Mouse (Mus musculus) megakaryocyte, adult 5-6 weeks (primary cell): ENCODE measurements around the gene Smim4. TPM values are rescaled to one million over a fixed set of nuclear protein-coding genes. Genes with fewer than 3 reads are reported as not detected.

Experiments used
- ATAC-seq: 2 replicates; pipeline ENCODE4 v1.8.0; 2016; ENCODE audit warnings: mild to moderate bottlenecking, inconsistent platforms; ENCODE audit not compliant: poor library complexity, severe bottlenecking
- total RNA-seq, 2 experiments: library from RNA; stranded (forward) in 1 of 2; stranded (reverse) in 1 of 2; fragments of 153-499, 151-499 nt in 1 of 2; fragments of 221-1000, 200-1000 nt in 1 of 2; gene quantifications; 2 replicates each; pipeline versions ENCODE4 v1.2.3 to v1.2.4; 2015 to 2017

Gene Smim4
- total RNA-seq, 2 experiments from 2014 or later: 34.8 to 73.3 TPM

DNA sequence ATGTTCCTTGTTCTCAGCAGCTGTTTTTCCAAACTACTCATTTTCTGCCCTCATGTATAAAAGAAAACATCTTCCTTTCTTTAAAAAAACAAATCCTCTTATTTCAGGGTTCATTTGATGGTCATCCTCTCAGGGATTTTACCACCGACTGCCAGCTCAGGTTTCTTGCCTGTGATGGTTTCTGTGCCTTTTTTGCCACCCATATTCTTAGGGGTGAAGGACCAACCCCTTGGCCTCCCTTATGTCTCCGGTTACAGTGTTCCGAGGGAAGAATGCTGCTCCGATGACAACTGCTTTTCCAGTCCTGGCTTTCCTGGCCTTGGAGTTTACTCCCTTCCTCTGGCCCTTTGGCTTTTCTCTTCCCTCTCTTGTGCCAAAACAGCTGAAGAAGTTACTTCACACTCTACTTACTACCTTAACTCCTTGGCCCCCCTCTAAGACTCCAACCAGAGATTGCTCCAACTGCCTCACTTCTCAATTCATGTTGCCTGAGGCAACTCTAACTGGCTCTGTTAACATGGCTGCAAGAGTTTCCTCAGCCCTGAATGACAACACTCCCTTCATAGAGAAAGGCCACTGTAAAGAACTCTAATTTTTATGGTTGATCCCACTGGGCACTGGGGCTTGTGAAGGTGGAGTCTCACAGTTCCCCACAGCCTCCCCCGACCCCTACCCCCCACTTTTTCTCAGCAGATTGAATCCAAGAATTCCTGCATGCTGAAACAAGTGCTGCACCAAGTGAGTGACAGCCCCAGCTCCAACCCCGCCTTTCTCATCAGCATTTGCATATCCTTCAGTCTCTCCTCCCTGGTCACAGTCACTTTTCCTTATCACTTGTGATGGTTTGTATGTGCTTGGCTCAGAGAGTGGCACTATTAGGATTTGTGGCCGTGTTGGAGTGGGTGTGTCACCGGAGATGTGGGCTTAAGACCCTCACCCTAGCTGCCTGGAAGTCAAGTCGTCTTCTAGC is 3.4 kb downstream of the Smim4 start:
- ATAC-seq: 0 out of 2 replicates have a peak, but pooled peaks have one; percentile 9

DNA sequence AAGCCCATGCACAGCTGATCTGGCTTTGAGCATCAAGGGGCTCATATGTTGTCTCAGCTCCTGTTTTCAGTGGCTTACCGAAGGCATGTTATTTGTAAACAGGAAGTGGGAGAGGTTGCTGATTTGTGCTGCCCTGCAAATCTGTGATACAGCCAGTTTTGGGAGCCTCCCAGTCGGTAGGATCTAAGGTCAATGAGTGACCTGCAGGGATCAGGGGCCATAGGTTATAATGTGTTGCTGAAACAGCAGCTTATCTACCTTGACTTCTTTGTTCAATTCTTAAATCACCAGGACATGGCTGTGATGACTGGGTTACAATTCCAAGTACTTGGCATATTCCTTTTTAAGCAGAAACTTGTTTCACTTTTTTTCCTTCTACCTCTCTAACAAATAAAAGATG is 13.2 kb downstream of the Smim4 start:
- no peak for ATAC-seq

DNA sequence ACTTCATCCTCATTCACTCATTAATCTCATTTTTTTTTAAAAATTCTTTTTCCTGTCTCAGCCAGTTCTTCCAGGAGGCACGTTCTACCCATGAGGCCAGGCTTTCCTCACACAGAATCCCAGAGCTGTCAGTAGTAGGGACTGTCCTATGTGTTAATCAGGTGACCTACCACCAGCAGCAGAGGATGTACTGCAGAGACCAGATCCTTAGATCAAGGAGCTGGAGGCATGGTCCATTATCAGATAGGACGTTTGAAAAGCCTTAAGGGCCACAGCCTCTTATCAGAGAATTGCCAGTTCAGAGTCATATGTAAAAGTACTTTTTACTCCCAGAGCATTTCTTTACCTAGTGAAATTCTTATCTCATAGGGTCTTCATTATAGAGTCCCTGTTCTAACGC is 14.7 kb downstream of the Smim4 start:
- no peak for ATAC-seq

DNA sequence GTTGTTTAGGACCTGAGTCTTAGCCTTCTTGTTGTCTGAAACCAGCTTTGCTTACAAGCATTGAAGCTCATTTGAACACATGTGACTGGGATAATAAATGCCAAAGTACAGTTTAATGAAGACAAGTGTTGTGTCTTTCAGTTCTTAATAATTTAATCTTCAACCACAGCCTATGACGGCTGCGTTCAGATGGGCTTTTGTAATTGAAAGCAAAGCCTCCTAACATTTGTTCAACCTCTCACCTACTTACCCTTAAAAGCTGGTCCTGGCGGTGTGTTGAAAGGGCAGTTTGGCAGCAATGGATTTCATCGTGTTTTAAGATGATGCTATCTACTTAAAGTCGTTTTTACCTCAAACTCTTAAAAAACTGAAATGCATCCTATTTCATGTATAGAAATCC is 16.6 kb downstream of the Smim4 start:
- ATAC-seq: no peak

DNA sequence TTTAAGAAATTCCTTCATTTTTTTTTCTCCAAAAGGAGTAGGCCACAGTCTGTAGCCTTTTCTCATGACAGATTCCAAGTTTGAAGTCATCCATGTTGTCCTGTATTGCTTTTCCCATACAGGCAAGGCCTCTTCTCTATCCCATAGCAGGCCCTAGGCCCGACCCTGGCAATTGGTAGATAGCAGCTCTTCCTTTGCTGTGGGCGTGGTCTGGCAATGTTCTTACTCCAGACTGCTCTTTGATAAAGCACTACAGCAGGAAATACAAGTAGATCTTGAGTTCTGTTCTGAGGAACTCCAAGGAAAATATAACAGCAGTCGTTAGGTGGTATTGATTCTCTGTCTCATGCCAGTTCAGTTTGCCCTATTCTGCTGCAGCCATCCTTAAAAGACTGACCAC is 18.1 kb downstream of the Smim4 start:
- ATAC-seq: no peak

DNA sequence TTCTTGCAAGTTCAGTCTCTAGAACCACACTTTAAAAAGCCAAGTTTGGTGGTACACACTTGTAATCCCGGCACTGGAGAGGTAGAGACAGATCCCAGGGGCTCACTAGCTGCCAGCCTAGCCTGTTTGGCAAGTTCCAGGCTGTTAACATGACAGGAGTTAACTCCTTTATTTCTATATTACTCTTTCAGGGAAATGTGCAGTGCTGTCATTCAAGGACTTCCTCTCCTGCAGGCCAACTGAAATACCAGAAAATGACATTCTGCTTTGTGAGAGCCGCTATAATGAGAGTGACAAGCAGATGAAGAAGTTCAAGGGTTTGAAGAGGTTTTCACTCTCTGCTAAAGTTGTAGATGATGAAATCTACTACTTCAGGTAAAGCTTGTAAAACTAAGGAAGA is 23.6 kb downstream of the Smim4 start:
- no peak for ATAC-seq

DNA sequence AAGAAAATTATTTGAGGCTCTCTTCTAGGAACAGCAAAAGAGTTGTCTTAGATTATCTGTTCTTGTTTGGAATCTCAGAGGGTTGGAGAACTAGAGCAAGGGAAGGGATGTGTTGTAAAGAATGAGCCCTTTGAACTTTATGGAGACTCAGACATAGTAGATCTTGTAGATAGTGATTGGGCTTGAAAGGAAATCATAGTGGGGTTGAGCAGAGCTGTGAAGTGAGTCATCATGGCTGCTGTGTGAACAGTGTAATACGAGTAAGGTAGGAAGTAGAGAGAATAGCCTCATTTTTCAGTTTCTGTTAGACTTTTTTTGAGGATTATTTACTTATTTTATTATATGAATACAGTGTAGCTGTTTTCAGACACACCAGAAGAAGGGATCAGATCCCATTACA is 38.8 kb downstream of the Smim4 start:
- no peak for ATAC-seq

DNA sequence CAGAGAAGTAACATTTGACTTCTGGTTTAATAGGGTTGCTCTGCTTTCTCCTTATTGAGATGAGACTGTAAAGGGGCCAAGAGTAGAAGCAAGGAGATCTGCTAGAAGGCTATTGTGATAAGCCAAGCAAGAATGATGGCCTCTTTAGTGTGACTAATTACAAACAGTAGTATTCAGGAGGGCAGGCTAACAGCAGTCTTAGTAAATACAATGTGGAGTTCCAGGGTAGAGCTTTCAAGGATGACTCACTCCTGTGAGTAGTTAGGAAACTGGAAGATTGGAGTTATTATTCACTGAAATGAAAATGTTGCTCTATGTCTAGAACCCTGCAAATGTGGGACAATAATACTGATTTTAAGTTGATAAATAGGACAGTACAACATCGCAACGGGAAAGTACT is 40.2 kb downstream of the Smim4 start:
- no peak for ATAC-seq

DNA sequence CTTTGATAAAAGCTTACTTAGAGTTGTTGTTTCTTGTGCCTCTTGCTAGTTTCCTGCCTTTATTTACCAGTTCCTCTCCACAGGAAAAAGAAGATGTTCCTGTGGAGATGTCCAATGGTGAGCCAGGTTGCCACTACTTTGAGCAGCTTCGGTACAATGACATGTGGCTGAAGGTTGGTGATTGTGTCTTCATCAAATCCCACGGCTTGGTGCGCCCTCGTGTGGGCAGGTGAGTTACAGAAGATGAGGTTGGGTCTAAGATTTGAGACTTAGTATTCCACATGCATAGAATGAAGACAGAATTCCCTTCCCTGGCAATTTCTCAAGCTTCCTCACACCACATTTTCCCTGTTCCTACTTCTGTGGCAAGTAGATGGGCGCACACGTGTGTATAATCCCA is 41.3 kb downstream of the Smim4 start:
- no peak for ATAC-seq

DNA sequence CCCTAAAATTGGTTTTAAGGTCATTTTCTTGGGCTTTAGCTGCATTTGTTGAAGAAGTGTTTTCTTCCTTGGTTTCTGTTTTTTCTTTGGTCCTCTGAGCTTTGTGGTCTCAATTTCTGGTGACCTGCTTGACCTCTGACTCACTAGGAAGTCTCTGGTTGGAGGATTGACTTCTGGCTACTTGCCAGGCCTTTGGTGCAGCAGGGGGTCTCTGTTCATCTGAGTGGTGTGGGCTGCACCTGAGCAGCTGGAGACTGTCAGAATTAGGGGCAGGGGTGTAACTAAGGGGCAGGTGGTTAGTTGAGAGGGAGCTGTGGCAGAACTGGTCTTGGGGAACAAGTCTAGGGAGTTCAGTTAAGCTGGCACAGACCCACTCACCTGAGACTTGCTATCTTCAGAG is 47.6 kb downstream of the Smim4 start:
- ATAC-seq: no peak

DNA sequence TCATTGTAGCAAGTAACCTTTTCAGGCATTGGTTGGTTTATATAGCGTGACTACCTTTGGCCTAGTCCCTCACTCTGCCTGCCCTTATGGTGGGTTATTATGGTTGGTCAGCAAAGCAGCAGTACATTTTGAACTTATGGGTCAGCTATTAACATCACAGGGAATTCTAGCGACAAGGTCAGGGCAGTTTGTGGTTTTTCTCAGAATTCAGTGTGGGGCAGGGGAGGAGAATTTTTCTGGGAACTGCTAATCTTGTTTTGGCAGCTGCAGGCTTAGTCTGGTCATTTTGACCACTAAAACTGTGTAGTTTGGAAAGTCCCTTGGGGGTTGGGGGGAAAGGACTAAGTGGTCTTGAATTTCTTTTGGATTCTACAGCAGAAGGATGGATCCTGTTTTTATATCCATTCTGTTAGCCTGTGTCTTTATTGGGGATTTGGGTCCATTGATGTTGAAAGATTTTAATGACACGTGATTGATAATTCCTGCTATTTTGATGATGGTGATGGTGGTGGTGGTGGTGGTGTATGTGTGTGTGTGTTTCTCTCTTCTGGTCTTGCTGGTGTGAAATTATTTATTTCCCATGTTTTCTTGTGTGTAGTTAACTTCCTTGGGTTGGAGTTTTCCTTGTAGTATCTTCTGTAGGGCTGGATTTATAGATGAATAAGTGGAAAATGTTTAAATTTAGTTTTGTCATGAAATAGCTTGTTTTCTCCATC is 49.3 kb downstream of the Smim4 start:
- no peak for ATAC-seq

DNA sequence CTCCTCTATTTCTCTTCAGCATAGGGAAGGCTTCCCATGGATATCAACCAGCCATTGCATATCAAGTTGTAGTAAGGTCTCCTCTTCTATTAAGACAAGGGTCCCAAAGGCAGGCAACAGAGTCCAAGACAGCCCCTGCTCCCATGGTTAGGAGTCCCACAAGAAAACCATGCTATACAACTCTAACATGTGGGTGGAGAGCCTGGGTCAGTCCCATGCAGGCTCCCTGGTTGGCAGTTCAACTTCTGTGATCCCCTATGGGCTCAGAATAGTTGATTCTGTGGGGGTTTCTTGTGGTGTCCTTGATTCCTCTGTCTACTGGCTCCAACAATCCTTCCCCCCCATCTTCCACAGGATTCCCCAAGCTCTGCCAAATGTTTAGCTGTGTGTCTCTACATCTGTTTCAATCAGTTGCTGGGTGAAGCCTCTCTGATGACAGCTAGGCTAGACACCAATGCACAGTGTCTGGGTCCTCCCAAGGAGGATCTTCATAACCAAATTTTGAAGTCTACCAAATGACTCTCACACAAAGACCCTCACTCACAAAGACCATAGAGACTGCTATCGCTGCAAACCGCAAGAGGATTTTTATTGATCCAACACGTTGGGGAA is 50.1 kb downstream of the Smim4 start:
- ATAC-seq: no peak

DNA sequence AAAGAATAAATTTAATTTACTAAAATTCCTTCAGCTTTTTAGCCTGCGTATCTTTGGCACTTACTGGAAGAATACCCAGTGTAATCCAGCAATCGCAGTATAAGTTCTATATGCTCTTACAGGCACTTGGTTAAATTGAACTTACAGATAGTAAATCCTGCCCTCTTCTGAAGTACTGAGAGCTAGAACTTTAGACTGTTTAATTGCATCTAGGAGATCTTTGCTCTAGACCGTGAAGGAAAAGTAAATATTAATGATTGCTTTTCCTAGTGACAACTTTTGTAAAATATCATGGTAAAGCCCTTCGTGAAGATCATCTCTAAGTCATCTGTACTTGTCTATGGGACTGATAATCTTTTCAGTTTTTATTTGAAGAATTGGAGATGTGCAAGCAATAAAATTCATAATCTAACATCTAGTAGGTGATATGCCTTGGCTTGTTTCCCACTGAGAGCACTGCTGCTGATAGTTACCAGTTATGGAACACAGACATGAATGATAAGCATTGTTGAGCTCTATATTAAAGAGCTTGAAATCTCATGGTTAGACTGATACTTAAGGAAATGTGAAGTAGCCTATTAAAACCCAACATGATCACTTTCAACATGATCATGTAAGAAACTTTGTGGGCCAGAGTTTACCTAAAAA is 59.5 kb downstream of the Smim4 start:
- ATAC-seq: no peak

DNA sequence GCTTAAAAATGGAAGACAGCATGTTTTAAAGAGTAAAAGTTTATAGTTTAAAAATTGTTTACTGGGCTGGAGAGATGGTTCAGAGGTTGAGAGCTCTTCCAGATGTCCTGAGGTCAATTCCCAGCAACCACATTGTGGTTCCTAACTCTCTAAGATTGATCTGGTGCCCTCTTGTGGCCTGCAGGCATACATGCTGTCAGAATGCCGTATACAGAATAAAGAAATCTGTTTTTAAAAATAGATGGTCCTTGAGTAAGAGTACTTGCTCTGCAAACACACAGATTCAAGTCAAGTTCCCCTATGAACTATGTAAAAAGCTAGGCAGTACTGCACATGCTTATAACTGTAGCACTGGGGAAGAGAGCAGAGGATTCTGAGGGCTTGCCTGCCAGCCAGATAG is 66.5 kb downstream of the Smim4 start:
- no peak for ATAC-seq

DNA sequence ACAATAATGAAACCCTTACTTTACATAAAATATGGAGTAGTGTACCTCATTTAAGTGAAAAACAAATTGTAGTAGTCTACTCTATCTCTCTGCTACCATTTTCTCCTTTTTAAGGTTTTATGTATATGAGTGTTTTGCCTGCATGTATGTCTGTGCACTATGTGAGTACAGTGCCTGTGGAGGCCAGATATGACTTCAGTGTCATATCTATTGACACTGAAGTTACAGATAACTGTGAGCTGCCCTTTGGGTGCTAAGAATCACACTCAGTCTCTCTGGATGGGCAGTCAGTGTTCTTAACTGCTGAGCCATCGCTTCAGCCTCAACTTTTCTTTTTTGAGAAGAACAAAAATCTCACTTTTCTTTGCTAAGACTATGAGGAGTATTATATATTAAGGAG is 82.9 kb downstream of the Smim4 start:
- ATAC-seq: no peak

DNA sequence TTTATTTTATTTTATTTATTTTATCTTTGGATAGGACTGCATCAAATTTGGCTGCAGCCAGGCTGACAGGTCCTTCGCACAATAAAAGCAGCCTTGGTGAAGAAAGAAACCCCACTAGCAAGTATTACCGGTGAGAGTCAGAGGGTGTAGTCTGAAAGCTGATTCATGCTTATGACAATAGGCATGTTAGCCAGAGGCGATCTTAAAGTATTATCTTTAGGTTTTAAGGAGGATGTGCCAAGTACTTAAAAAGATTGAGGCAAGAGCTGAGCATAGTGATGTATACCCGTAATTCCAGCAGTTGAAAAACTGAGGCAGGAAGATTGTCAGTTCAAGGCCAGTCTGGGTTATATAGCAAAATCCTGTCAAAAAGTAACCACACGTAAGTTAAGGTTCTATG is 83.5 kb downstream of the Smim4 start:
- no peak for ATAC-seq

Other genes starting within 250 kb of the Smim4 start
- gene Mustn1, start 249.8 kb downstream of the Smim4 start, total RNA-seq (2015): 0.91 and 1.8 TPM in 2 replicates
- 0.16 TPM in 1 of 2 replicates, not detected in the other for gene Mustn1, start 249.8 kb downstream of the Smim4 start, total RNA-seq (2017)
- gene Itih4, start 242.5 kb downstream of the Smim4 start, total RNA-seq (2015): not detected in 2 replicates
- not detected in 2 replicates for gene Itih4, start 242.5 kb downstream of the Smim4 start, total RNA-seq (2017)
- not detected in 2 replicates for gene Itih3, start 205.2 kb downstream of the Smim4 start, total RNA-seq (2015)
- not detected in 2 replicates for gene Itih3, start 205.2 kb downstream of the Smim4 start, total RNA-seq (2017)
- not detected in 2 replicates for gene Itih1, start 185.7 kb downstream of the Smim4 start, total RNA-seq (2015)
- gene Itih1, start 185.7 kb downstream of the Smim4 start, total RNA-seq (2017): not detected in 2 replicates
- gene Nek4, start 177.6 kb downstream of the Smim4 start, total RNA-seq (2015): 4.3 and 4.9 TPM in 2 replicates
- gene Nek4, start 177.6 kb downstream of the Smim4 start, total RNA-seq (2017): 5.2 and 7.6 TPM in 2 replicates
- 22.8 and 32.1 TPM in 2 replicates for gene Glt8d1, start 127.6 kb downstream of the Smim4 start, total RNA-seq (2015)
- gene Glt8d1, start 127.6 kb downstream of the Smim4 start, total RNA-seq (2017): 20.2 and 28.3 TPM in 2 replicates
- gene Spcs1, start 127.3 kb downstream of the Smim4 start, total RNA-seq (2015): 179 and 205 TPM in 2 replicates
- gene Spcs1, start 127.3 kb downstream of the Smim4 start, total RNA-seq (2017): 80.1 and 82.1 TPM in 2 replicates
- gene Pbrm1, start 109.8 kb downstream of the Smim4 start, total RNA-seq (2015): 73.6 and 77.6 TPM in 2 replicates
- gene Pbrm1, start 109.8 kb downstream of the Smim4 start, total RNA-seq (2017): 63.1 and 71.9 TPM in 2 replicates
- gene Gnl3, start 109.8 kb downstream of the Smim4 start, total RNA-seq (2015): 45.8 and 55.3 TPM in 2 replicates
- gene Gnl3, start 109.8 kb downstream of the Smim4 start, total RNA-seq (2017): 48.6 and 60.6 TPM in 2 replicates
- gene Nt5dc2, start 2.1 kb upstream of the Smim4 start, total RNA-seq (2015): 20.6 and 21.0 TPM in 2 replicates
- 24.1 and 29.0 TPM in 2 replicates for gene Nt5dc2, start 2.1 kb upstream of the Smim4 start, total RNA-seq (2017)
- gene Stab1, start 39.7 kb upstream of the Smim4 start, total RNA-seq (2015): 0.27 TPM in 1 of 2 replicates, not detected in the other
- 0.40 and 1.0 TPM in 2 replicates for gene Stab1, start 39.7 kb upstream of the Smim4 start, total RNA-seq (2017)
- gene Tnnc1, start 79.4 kb upstream of the Smim4 start, total RNA-seq (2015): 0.71 TPM in 1 of 2 replicates, not detected in the other
- gene Tnnc1, start 79.4 kb upstream of the Smim4 start, total RNA-seq (2017): not detected in 2 replicates
- gene Nisch, start 88.0 kb upstream of the Smim4 start, total RNA-seq (2015): 74.8 and 95.0 TPM in 2 replicates
- 65.6 and 79.0 TPM in 2 replicates for gene Nisch, start 88.0 kb upstream of the Smim4 start, total RNA-seq (2017)
- not detected in 2 replicates for gene Sema3g, start 88.9 kb upstream of the Smim4 start, total RNA-seq (2015)
- gene Sema3g, start 88.9 kb upstream of the Smim4 start, total RNA-seq (2017): not detected in 2 replicates
- gene Phf7, start 122.4 kb upstream of the Smim4 start, total RNA-seq (2015): 12.5 and 14.3 TPM in 2 replicates
- 9.8 and 13.4 TPM in 2 replicates for gene Phf7, start 122.4 kb upstream of the Smim4 start, total RNA-seq (2017)
- 14.0 and 15.6 TPM in 2 replicates for gene Bap1, start 122.5 kb upstream of the Smim4 start, total RNA-seq (2015)
- gene Bap1, start 122.5 kb upstream of the Smim4 start, total RNA-seq (2017): 30.4 and 31.8 TPM in 2 replicates
- gene Dnah1, start 194.9 kb upstream of the Smim4 start, total RNA-seq (2015): 0.05 TPM in 1 of 2 replicates, not detected in the other
- under 0.01 TPM in 1 of 2 replicates, not detected in the other for gene Dnah1, start 194.9 kb upstream of the Smim4 start, total RNA-seq (2017)
- gene Capn7, start 207.7 kb upstream of the Smim4 start, total RNA-seq (2015): 45.3 and 48.0 TPM in 2 replicates
- 51.3 and 56.5 TPM in 2 replicates for gene Capn7, start 207.7 kb upstream of the Smim4 start, total RNA-seq (2017)